Mouse (Mus musculus): ENCODE results near the gene Ndufb11.

DNA sequence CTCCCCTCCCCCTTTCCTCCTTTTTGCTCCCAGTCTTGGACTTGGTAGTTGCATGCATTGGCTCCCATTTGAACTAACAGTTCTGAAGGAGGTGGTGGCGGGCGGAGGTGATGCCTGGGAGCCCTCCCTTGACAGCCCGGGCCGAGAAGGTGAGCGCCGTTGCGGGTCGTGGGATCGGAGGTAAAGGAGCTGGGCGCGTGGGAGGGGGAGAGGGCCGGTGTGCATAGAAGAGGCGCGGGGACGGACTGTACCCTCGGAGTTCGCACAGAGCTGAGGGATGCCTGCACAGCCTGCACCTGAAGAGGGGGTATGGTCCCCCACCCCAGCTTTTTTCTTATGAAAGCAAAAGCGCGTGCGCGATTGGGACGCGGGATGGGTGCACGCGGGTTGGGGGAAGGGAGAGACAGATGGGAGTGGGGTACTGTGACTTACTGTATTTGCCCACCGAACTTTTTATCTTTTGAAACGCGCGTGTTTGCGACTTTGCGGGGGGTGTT, 532 bp upstream of the Ndufb11 start:
- TF ChIP-seq CTCF (IDR thresholded peaks at IDR 0.05; ENCODE audit: low read depth, low read length) (no peak), POLR2A (IDR thresholded peaks at IDR 0.05; ENCODE audit: extremely low read depth, insufficient read depth, low read length) (no peak)

Measured in liver, adult 2 months (tissue).